Mouse (Mus musculus) cerebellum, postnatal 14 days (tissue): Measurements from ENCODE around the gene Dbh.

Source experiments
- DNase-seq, 2 experiments: peaks; one replicate each; pipeline ENCODE4 v3.0.0; 2021; ENCODE audit warnings: mixed read lengths in 2 of 2

The Dbh gene

GRCm38 (mm10) chr2:27166074-27166473 lies 1.0 kb downstream of the Dbh start:
- no peak for DNase-seq

DNA sequence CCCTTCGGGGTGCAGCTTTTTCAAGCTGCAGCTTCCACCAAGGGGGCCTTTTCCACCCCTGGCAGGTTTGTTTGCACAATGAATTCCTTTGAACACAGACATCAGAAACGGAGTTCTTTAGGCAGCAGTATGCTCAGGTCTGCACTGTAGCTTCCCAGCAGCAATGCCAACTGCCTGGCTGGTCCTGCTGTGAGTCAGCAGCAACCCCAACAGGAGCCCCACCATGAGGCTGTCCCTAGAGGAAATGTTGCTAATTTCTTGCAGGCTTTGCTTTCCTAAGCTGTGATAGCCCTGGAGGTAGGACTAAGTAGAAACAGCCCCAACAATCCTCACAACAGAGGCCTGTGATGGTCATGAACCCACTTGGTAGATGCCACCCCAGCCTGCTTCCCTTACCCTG lies 2.0 kb downstream of the Dbh start:
- DNase-seq: no peak

DNA sequence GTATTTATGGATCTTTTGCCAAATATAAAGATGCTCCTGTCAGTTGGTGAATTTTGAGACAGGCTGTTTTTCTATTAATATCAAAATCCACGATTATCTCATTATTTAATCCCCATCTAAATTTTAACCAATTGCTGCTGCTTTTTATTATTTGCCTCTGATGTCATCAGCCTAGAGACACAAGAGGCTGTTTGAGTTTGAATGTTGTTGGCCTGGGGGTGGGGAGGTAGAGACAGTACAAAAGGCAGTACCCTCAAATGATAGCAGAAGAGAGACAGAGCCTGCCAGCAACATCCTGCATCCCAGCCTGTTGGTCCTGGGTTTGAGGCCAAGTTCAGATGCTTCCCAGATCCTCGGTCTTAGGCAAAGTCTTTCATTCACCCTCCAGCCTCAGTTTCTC lies 9.2 kb downstream of the Dbh start:
- no peak for DNase-seq

DNA sequence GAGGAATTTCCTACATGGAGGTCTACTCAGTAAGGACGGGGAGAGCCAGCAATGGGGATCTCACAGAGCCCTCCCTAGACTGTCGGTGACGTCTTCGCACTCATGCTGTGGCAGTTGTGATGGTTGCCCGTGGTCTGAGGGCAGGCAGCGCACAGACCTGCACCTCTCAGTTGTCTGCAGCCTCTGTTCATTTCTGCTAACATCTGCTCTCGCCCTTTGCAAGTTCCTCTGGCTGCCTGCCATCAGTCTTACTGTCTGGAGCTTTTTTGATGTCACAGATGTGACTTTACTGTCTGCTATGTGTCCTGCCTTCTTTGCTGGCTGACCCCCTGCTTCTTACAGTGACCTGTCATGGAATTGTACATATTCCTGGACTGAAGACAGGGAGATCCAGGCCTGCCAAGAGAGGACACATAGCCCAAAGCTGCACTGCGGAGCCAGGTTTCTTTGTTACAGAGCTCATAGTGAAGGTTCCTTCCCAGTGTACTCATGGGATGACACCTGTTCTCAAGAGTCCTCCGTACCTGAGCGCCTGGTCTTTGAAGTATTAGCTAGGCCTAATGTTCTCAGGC lies 10.7 kb downstream of the Dbh start:
- DNase-seq: peak in 1 of 2 experiments; percentile 27

DNA sequence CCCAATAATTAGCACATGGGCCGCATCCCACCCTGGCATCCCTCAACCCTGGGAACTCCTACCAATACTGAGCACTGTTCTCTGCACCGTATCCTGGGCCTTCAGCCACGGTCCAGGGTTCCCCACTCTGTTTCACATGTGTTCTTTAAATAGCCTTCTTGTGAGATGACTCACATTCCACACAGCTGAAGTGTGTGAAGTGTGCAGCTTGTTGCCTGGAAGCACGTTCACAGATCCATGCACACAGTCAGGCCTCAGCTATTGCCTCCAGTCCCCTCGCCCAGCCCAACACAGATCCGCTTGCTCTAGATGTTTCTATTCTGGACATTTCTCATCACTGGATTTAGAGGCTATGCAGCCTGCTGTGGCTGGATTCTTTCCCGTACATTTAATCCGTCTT lies 14.1 kb downstream of the Dbh start:
- no peak for DNase-seq

- DNase-seq: peak; percentile 32 to 34
Observed at GRCm38 (mm10) chr2:27181907-27182306, 16.9 kb downstream of the Dbh start.

DNA sequence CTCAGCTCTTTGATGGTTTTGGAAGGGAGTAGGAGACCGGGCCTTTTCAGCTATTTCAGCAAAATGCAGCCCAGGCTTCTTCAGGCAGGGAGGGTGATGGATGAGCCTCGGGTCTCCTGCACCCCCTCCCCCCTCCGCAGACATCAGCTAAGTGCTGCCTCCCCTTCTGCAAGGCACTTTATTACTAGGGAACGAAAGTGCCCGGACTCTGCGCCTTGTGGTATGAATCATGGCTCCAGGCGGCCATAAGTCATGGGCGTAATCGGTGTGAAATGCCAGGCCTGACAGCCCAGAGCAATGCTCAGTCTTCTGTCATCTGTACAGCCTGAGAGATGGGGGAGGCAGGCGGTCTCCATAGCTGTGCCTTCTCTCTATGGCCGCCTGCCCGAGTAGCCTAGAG lies 18.7 kb downstream of the Dbh start:
- no peak for DNase-seq

DNA sequence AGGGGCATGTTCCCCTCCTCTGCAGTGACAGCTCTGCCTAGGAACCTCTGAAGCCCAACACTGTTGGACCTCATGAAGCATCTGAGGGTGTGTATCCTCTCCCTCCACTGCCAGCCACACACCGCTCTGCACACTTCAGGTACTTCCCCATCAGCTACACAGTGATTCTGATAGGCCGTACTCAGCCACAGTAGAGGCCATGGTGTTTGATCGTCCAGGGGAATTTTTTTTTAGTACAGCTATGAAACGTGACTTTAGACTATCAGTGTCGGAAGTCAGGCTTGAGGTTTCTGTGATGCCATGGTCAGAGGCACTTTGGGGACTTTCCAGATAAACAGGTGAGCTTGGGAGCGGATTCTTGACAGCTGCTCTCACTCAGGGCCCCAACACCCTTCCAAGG lies 22.5 kb downstream of the Dbh start:
- DNase-seq: no peak

DNA sequence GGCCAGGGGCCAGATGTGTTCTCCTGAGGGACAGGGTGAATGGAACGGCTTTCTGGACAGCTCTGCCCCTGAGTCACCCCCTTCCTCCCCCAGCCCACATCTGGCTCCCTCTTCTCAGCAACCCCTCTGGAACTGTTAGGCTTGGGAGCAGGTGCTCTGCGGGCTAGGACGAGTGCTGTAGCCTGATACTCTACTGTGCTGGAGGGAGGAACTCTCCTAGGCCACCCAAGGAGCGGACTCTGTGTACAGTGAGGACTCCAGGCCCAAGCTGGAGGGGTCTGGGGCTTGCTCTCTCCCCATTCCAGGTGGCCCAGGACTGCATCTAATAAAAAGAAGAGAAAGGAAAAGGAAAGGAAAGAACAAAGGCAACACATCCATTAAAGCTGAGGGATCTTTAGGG lies 25.0 kb downstream of the Dbh start:
- DNase-seq: no peak

DNA sequence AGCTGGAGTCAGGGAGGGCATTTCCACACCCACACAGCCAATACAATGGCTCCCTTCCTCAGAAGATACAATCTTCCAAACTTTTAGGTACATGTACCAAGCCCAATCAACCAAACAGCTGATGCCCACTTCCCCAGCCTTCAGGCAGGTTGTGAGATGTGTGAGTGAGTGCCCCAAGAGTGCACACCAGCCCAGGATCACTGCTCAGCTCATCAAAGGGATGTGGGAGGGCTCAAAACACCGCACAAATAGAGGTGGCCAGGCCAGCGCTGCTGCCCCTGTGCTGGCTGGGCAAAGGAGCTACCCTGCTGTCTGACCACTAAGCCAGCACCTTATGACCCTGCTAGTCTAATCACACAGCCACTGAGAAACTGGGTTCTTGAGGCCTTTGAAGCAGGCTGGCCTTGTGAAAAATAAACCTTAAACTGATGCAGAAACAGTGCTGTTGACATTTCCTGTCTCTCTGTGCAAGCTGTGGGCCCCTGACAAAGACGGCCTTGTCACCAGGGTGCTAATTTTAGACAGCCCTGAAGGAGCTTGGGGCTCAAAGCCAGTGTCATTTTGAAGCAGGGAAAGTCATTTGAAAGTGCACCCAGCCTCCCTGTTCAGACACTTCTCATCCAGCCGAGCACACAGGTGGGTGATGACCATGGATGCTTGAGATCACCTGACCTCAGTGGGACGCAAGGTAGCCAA lies 33.7 kb downstream of the Dbh start:
- DNase-seq: no peak

- no peak for DNase-seq
Observed at GRCm38 (mm10) chr2:27200586-27200985, 35.6 kb downstream of the Dbh start.

DNA sequence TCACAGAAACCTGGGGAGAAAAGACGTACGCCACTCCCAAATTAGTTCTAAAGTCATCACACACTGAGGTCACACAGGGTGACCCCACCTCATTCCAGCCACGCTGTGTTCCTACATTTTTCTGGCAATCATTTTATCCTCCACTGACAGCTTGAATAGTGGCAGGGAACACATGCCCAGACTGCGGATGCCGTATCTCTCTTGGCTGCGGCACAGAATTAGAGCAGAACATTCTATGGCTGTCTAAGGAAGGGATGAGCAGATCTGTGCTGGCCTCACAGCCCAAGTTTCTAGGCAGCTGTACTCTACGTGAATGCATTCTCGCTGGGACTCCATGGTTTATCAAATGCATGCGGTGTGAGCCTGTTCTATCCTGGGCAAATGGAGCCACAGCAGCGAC lies 40.6 kb downstream of the Dbh start:
- peak; percentile 54 to 60 for DNase-seq

DNA sequence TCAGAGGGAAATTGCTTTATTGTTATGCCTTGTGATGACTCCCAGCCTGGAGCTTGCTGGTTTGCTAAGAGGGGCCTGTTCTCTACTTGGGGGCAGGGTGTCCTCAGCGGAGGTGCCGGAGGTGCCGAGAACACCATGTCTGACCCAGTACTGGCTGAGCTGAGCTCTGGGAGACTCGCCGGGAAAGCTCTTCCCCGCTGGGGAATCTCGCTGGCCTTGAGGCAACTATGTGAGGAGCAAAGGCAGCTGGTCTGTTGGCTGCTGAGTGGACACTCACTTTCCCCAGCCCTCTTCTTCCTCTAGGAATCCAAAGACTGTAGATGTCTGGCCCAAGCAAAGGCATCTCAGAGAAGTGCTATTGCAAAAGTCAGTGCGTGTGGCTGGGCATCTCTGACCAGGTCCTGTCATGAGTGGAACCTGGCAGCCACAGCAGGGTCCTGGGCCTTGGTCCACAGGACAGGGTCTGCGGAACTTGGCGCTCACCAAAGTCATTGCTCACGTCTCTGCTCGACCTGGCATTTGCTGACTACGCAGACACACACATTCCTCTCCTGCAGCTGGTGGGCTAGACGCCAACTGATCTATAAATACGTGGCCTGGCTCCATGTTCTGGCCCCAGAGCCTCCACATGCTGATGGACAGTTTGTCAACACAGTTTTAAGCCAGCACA lies 41.2 kb downstream of the Dbh start:
- DNase-seq: peak in 1 of 2 experiments; percentile 41

GRCm38 (mm10) chr2:27207126-27207525 lies 42.1 kb downstream of the Dbh start:
- DNase-seq: no peak

DNA sequence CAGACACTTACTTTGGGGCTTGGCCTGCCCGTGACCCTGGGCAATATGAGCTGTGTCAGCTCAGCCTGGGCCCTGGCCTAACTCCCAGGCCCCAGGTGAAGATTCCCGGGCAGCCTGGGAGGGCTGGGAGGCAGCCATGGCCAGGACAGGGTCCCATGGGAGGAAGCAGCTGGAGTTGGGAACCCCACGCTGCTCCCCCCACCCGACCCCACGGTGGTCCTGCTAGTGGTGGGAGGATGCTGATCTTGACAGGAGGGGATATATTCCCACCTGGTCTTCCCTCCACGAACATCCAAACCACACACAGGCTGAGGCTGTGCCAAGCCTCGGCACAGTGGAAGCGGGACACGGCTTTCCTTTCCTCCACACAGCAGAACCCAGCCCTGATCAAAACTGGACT lies 44.3 kb downstream of the Dbh start:
- no peak for DNase-seq

- no peak for DNase-seq
Observed at GRCm38 (mm10) chr2:27209816-27210215, 44.8 kb downstream of the Dbh start.

DNA sequence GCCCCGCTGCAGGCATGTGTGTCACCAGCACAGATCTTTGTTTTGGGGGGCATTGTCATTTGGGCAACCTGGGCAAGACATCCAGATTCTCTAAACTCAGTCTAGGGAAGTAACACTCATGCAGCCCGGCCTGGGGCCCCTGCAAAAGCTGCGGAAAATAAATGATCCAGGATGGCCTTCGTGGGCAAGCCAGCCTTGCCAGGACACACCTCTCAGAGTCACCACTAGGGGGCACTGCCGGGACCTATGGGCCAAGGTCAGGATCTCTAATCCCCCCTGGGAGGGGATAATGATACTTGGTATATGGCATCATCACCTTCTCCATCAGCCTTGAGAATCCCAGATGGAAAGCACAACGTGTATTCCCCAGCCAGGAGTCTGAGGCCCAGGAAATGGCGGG lies 45.2 kb downstream of the Dbh start:
- peak; percentile 65 to 81 for DNase-seq

DNA sequence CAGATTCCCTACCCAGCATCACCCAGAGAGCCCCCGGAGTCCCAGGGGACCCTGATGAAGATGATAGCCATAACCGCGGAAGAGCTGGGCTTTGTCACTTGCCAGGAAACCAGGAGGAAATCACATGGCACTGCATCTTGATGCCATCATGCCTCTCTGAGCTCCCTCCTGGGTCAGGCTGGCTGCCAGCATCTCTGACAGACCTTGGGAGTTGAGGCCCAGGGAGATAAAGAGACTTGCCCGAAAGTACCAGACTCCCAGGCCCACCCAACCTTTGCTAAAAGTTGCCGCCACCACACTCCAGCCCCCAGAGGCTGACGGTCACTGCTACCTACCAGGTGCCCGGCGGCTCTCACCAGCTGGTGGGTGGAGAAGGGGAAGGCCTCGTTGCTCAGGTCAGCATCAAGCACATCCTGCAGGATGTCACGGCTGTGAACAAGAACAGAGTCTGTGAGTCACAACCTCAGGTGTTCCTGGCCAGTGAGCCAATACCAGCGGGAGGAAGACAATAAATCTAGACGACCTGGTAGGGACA lies 45.7 kb downstream of the Dbh start:
- DNase-seq: peak; percentile 70 to 78

DNA sequence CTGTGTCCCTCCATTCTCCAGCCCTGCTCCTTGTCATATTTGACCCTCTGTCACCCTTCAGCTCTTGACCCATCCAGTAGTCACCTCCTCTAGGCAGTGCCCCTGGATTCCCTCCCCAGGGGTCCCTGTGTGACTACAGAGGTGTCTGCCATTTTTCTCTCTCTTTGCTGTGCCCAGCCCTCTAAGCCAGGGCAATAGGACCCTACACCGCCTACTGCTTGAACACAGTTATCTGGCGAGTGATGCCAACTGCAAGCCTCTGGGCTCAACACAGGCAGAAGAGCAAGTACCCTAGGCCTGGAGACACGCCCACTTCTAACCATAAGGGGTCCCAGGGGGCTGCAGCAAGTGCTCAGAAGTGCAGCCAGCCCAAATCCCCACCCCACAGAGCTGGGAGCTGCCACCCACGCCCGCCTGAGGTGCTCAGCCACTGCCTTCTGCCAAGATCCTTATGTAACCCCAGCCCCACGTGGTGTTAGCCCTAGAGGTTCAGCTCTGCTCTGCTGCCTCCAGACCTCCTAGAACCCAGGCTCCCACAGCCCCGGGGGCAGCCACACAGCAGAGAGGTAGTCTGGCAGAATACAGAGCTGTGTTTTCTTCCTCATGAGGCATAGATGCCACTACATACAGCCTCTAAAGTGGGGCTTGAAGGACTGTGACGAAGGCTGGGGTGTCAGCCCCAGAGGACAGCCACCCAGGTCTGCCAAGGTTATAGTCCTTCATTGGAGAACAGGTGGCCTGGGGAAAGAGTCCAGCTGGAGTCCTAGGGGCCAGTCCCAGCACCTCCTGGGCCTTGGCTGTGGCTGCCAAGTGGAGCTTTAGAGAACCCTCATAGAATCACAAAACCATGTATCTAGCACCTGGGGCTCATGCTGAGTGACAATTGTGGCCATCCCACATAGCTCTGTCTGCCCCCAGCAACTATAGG lies 47.2 kb downstream of the Dbh start:
- DNase-seq: peak; percentile 53 to 68

- no peak for DNase-seq
Observed at GRCm38 (mm10) chr2:27215537-27215936, 50.5 kb downstream of the Dbh start.

DNA sequence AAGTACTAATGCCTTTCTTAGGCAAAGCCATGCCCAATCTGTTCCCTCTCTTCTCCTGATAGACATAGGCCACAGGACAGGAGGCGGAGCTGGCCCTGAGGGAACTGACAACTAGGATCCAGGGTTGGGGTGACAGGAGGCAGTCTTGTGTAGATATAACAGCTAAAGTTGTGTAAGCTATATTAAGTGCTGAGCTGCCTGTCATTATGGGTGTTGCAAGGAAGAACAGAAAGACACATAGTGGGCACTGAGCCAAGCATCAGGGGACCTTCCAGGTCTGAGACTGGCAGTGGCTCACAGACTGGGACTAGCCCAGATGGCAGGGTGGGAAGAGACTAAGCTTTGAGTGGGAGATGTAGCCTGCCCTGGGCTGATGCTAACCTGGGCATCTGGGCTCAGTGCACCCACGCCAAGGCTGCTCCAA lies 53.1 kb downstream of the Dbh start:
- no peak for DNase-seq

GRCm38 (mm10) chr2:27218569-27218968 lies 53.5 kb downstream of the Dbh start:
- DNase-seq: no peak

- peak; percentile 69 to 70 for DNase-seq
Observed at GRCm38 (mm10) chr2:27223012-27223421, 58.0 kb downstream of the Dbh start.
